ENCODE assay signal across 8 mouse cellular contexts in the genomic region with DNA sequence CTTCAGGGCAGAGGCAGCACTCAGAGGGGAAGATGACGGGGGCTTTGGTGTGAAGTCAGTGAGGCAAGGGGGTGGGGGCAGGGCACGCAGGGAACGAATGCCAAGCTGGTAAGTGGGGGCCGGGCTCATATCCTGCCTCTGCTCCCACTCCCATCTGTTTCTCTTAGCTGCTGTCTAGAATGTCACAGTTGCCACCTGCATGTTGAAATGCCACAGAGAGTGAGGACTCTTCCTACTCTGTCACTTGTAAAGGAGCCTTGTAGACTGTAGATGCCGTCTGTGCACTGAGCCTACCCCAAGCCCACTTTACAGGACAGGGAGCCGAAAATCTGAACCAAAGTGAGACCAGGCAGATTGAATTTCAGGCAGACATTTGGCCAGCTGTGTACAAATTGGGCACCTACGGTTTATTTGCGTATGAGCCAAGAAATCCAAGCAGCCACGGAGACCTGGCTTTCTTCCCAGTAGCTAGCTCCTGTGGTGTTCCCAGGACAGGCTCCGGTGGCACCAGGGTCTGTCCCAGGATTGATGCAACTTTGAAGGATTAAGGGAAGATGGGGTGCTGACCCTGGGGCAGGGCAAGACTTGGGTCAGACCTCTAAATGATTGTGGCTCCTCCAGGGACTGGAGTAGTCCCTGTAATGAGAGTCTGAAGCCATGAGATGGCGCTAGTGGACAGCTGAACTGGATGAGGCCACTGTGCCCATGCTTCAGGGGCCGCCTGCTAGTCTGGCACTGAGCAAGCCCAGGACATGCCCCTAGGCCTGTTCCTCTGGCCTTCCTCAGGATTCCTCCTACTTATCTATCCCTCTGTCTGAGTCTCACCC.
DNase-seq lines count a peak whose midpoint lies in the region.

No protein-coding gene starts in this region.

- peak; percentile 47 for DNase-seq in urinary bladder, postnatal 14 days (ENCODE audit: low spot score)
- DNase-seq in urinary bladder, postnatal 4 days (ENCODE audit: low spot score in 2 of 2), result no peak
- peak; percentile 65 for DNase-seq in cerebellum, adult 9-11 months
- peak; percentile 61 to 63 for DNase-seq in frontal cortex, postnatal 10 days (ENCODE audit: low spot score in 2 of 2)
- DNase-seq in kidney, adult 9 months, result peak; percentile 62
- DNase-seq in liver, result peak; percentile 63
- peak; percentile 72 for DNase-seq in neural tube, embryonic 10.5 days (ENCODE audit: extremely low spot score, low spot score)
- peak; percentile 11 to 22 for DNase-seq in thymus, postnatal 36 days

Comparison
In these comparisons a context has a peak if more than half of its experiments do, and no peak if none do; other contexts are left out.
1. DNase-seq: peak in urinary bladder, postnatal 14 days (single experiment), cerebellum, adult 9-11 months (single experiment), frontal cortex, postnatal 10 days (2 of 2), kidney, adult 9 months (single experiment), liver (single experiment), neural tube, embryonic 10.5 days (single experiment) and thymus, postnatal 36 days (2 of 2); none in urinary bladder, postnatal 4 days (0 of 2).